Mouse (Mus musculus): ENCODE measurements around the gene Olfr555. TPM values are rescaled to one million over a fixed set of nuclear protein-coding genes. Genes with fewer than 3 reads are reported as not detected.

The Olfr555 gene
- not detected for polyA plus RNA-seq (2014; fragmentation: Illumina TruSeq; extraction: RNeasy Lipid Tissue Mini Kit (QIAGEN cat#74804); ENCODE audit: low read depth, low replicate concordance)

DNA sequence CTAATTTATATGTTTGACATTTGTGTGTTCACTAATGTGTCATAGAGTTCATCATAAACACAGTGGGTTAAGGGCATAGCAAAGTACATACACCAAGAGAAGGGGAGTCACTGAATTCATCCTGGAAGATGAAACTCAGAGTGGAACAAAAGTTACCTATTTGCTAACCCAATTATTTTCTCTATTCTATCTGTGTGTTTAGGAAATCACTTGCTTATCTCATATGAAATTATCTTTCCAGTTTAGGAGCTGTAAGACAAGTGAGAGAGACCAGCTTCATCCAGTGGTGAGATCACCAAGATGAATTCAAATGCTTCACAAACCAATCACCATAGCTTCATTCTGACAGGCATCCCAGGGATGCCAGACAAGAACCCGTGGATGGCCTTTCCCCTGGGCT, at the start of gene Olfr555:
TSS of gene Olfr555 (plus strand) at position 301 of the 400 bp plus-strand sequence.

DNA sequence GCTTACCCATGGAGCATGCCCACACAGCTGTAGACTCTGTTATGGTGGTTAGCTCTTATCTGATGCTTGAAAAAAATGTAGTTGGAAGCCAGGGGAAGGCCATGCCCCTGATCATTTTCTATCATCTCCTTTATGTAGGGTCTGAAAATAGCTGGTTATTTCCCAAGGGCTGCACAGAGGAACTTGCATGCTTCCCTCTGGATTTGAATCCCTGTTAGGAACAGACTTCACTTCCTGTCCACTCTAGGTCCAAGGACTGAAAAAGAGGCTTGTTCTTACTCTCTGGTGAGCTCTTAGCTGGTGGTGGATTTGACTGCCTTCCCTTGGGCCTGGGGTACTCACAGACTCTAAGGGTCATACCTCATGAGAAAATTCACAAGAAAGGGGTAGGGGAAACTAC, 40.5 kb upstream of the Olfr555 start, which contains the start of gene Olfr553:
TSS of gene Olfr553 (minus strand) at position 101 of the 400 bp plus-strand sequence.

DNA sequence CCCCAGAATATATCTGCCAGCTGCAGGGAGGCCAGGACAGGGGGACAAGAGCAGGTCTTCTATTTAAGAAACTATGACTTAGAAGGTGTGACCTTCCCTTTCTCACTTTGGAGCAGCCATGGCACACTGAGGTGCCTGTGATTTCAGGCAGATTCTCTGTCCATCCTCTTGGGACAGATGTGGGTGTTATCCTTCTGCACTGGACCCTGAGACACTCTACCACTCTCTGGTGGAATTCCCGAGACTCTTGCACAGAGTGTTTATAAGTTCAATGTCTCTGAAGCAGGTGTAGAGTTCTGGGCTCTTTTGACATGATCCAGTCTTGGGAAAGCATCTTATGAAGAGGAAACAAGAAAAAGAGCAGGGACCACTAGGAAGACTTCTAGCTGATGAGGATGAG, 20.5 kb upstream of the Olfr555 start, which contains the start of gene Olfr554:
TSS of gene Olfr554 (plus strand) at position 301 of the 400 bp plus-strand sequence.

DNA sequence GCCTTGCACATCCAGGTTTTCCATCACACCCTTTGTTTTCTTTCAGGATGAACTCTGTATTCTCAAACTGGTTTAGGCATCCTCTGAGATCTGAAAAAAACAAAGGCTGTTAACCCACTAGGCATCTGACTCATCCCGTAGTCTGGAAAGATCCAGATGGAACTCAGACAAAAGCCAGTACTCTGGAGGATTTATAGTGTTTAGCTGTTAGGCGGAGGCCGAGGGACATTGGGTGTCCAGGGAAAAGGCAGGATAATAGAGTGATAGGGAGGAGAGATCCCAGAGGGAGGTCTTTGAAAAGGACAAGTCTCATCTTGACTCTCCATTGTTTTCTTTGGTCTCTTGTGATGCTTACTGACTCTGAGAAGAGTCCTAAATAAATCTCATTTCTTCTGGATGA, 6.0 kb downstream of the Olfr555 start, which contains the start of gene Olfr556:
TSS of gene Olfr556 (plus strand) at position 301 of the 400 bp plus-strand sequence.

DNA sequence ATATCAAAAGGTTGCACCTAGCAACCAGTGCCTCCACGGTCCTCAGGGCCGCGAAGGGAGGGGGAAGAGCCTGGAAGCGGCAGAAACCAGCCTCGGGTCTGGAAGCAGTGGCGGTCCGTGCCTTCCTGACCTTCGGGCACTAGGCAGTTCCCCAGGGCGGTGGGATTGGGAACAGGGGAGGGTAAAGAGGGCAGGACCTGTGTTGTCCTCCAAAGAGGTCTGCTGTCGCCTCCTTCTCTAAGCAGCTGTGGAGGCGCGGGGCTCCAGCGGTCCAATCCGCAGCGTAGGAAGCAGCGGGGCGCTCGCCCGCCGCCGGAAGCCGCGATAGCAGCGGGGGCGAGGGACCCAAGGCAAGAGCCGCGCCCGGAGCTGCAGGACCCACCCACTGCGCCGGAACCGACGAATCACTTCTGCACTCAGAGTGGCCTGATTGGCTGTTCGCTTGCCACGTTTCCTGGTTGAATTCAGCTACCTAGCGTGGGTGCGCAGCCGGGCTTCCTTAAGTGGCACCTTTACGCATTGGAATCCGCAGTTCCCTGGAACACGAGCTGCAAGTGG, 28.4 kb downstream of the Olfr555 start, which contains the start of gene Trim68:
TSS of gene Trim68 (minus strand) at position 384 of the 558 bp plus-strand sequence.

DNA sequence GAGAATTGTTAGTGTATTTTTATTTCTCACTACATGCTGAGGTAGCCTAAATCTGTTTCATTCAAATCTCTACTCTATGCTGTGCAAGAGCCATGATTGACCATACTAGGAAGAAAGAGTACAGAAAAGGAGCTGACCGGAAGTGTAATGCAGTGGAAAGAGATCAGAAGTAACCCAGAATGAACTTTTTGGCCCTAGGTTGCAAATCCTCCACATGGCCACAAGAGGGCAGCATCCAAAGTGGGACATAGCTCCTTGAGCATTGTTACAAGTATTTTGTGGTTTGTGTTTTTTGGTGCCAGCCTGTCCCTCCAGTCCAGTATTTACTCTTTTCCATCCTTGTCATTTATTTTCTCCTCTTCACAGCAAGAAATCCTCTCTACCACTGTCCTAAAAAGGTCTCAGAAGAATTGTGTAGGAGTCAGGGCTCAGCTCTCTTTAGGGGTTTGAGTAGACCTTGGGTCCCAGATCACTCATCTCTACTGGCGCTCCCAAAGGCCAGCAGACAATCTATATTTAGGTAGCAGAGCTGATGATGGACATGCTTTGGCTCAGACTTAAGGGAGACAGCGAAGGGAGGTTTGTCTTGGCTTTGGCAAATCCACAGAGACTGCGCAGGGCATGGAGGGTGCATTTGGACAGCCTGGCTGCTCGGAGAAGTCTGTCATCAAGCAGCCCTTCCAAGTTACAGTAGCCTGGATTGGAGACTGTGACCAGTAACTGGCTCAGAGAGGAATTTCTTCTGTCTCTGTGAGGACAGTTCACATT, 36.9 kb downstream of the Olfr555 start, which contains the start of gene Olfr557:
TSS of gene Olfr557 (plus strand) at position 553 of the 768 bp plus-strand sequence.

DNA sequence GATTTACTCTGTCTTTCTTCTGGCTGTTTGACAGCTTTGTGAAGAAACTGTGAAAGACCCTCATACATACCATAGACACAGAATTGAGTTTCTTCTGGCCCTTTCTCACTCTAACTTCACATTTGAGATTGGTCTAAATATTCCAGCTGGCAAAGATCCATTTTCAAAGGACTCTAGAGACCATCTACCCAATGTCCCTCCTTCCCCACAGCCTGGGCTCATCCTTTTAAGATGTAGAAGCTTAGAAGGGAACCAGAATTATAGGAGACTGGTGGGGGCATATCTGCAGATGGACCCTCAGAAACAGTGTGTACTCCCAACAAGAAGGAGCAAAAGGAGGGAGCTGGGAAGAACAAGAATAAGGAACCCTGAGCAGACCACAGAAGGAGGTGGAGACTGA, 43.3 kb downstream of the Olfr555 start, which contains the start of gene Olfr558:
TSS of gene Olfr558 (plus strand) at position 301 of the 400 bp plus-strand sequence.

Other genes with a start within 250 kb of the Olfr555 start
- 20.0 TPM for gene Rrm1, start 217.1 kb upstream of the Olfr555 start, polyA plus RNA-seq (2014; fragmentation: Illumina TruSeq; extraction: RNeasy Lipid Tissue Mini Kit (QIAGEN cat#74804); ENCODE audit: low read depth, low replicate concordance)
- 0.56 TPM for gene Olfr543, start 177.1 kb upstream of the Olfr555 start, polyA plus RNA-seq (2014; fragmentation: Illumina TruSeq; extraction: RNeasy Lipid Tissue Mini Kit (QIAGEN cat#74804); ENCODE audit: low read depth, low replicate concordance)
- gene Olfr544, start 170.5 kb upstream of the Olfr555 start, polyA plus RNA-seq (2014; fragmentation: Illumina TruSeq; extraction: RNeasy Lipid Tissue Mini Kit (QIAGEN cat#74804); ENCODE audit: low read depth, low replicate concordance) = not detected
- not detected for gene Olfr545, start 159.2 kb upstream of the Olfr555 start, polyA plus RNA-seq (2014; fragmentation: Illumina TruSeq; extraction: RNeasy Lipid Tissue Mini Kit (QIAGEN cat#74804); ENCODE audit: low read depth, low replicate concordance)
- not detected for gene Olfr547, start 124.1 kb upstream of the Olfr555 start, polyA plus RNA-seq (2014; fragmentation: Illumina TruSeq; extraction: RNeasy Lipid Tissue Mini Kit (QIAGEN cat#74804); ENCODE audit: low read depth, low replicate concordance)
- not detected for gene Olfr548-ps1, start 117.9 kb upstream of the Olfr555 start, polyA plus RNA-seq (2014; fragmentation: Illumina TruSeq; extraction: RNeasy Lipid Tissue Mini Kit (QIAGEN cat#74804); ENCODE audit: low read depth, low replicate concordance)
- not detected for gene Olfr549, start 109.0 kb upstream of the Olfr555 start, polyA plus RNA-seq (2014; fragmentation: Illumina TruSeq; extraction: RNeasy Lipid Tissue Mini Kit (QIAGEN cat#74804); ENCODE audit: low read depth, low replicate concordance)
- 11.5 TPM for gene Trim21, start 93.3 kb upstream of the Olfr555 start, polyA plus RNA-seq (2014; fragmentation: Illumina TruSeq; extraction: RNeasy Lipid Tissue Mini Kit (QIAGEN cat#74804); ENCODE audit: low read depth, low replicate concordance)
- not detected for gene Olfr550, start 87.4 kb upstream of the Olfr555 start, polyA plus RNA-seq (2014; fragmentation: Illumina TruSeq; extraction: RNeasy Lipid Tissue Mini Kit (QIAGEN cat#74804); ENCODE audit: low read depth, low replicate concordance)
- gene Olfr551, start 66.9 kb upstream of the Olfr555 start, polyA plus RNA-seq (2014; fragmentation: Illumina TruSeq; extraction: RNeasy Lipid Tissue Mini Kit (QIAGEN cat#74804); ENCODE audit: low read depth, low replicate concordance) = not detected
- gene Olfr552, start 61.1 kb upstream of the Olfr555 start, polyA plus RNA-seq (2014; fragmentation: Illumina TruSeq; extraction: RNeasy Lipid Tissue Mini Kit (QIAGEN cat#74804); ENCODE audit: low read depth, low replicate concordance) = not detected
- not detected for gene Olfr553, start 40.6 kb upstream of the Olfr555 start, polyA plus RNA-seq (2014; fragmentation: Illumina TruSeq; extraction: RNeasy Lipid Tissue Mini Kit (QIAGEN cat#74804); ENCODE audit: low read depth, low replicate concordance)
- not detected for gene Olfr554, start 20.4 kb upstream of the Olfr555 start, polyA plus RNA-seq (2014; fragmentation: Illumina TruSeq; extraction: RNeasy Lipid Tissue Mini Kit (QIAGEN cat#74804); ENCODE audit: low read depth, low replicate concordance)
- gene Olfr556, start 6.1 kb downstream of the Olfr555 start, polyA plus RNA-seq (2014; fragmentation: Illumina TruSeq; extraction: RNeasy Lipid Tissue Mini Kit (QIAGEN cat#74804); ENCODE audit: low read depth, low replicate concordance) = not detected
- 32.3 TPM for gene Trim68, start 28.5 kb downstream of the Olfr555 start, polyA plus RNA-seq (2014; fragmentation: Illumina TruSeq; extraction: RNeasy Lipid Tissue Mini Kit (QIAGEN cat#74804); ENCODE audit: low read depth, low replicate concordance)
- gene Olfr557, start 37.1 kb downstream of the Olfr555 start, polyA plus RNA-seq (2014; fragmentation: Illumina TruSeq; extraction: RNeasy Lipid Tissue Mini Kit (QIAGEN cat#74804); ENCODE audit: low read depth, low replicate concordance) = not detected
- 1.8 TPM for gene Olfr558, start 43.4 kb downstream of the Olfr555 start, polyA plus RNA-seq (2014; fragmentation: Illumina TruSeq; extraction: RNeasy Lipid Tissue Mini Kit (QIAGEN cat#74804); ENCODE audit: low read depth, low replicate concordance)
- not detected for gene Olfr33, start 60.2 kb downstream of the Olfr555 start, polyA plus RNA-seq (2014; fragmentation: Illumina TruSeq; extraction: RNeasy Lipid Tissue Mini Kit (QIAGEN cat#74804); ENCODE audit: low read depth, low replicate concordance)
- not detected for gene Olfr559, start 68.7 kb downstream of the Olfr555 start, polyA plus RNA-seq (2014; fragmentation: Illumina TruSeq; extraction: RNeasy Lipid Tissue Mini Kit (QIAGEN cat#74804); ENCODE audit: low read depth, low replicate concordance)
- not detected for gene Olfr560, start 100.5 kb downstream of the Olfr555 start, polyA plus RNA-seq (2014; fragmentation: Illumina TruSeq; extraction: RNeasy Lipid Tissue Mini Kit (QIAGEN cat#74804); ENCODE audit: low read depth, low replicate concordance)
- 1.7 TPM for gene Olfr78, start 100.6 kb downstream of the Olfr555 start, polyA plus RNA-seq (2014; fragmentation: Illumina TruSeq; extraction: RNeasy Lipid Tissue Mini Kit (QIAGEN cat#74804); ENCODE audit: low read depth, low replicate concordance)
- gene Olfr561, start 112.4 kb downstream of the Olfr555 start, polyA plus RNA-seq (2014; fragmentation: Illumina TruSeq; extraction: RNeasy Lipid Tissue Mini Kit (QIAGEN cat#74804); ENCODE audit: low read depth, low replicate concordance) = not detected
- gene Olfr564, start 144.7 kb downstream of the Olfr555 start, polyA plus RNA-seq (2014; fragmentation: Illumina TruSeq; extraction: RNeasy Lipid Tissue Mini Kit (QIAGEN cat#74804); ENCODE audit: low read depth, low replicate concordance) = not detected
- gene Olfr566, start 199.9 kb downstream of the Olfr555 start, polyA plus RNA-seq (2014; fragmentation: Illumina TruSeq; extraction: RNeasy Lipid Tissue Mini Kit (QIAGEN cat#74804); ENCODE audit: low read depth, low replicate concordance) = not detected
- gene Olfr568, start 218.3 kb downstream of the Olfr555 start, polyA plus RNA-seq (2014; fragmentation: Illumina TruSeq; extraction: RNeasy Lipid Tissue Mini Kit (QIAGEN cat#74804); ENCODE audit: low read depth, low replicate concordance) = not detected
- gene Olfr569, start 232.1 kb downstream of the Olfr555 start, polyA plus RNA-seq (2014; fragmentation: Illumina TruSeq; extraction: RNeasy Lipid Tissue Mini Kit (QIAGEN cat#74804); ENCODE audit: low read depth, low replicate concordance) = not detected
- gene Olfr570, start 235.8 kb downstream of the Olfr555 start, polyA plus RNA-seq (2014; fragmentation: Illumina TruSeq; extraction: RNeasy Lipid Tissue Mini Kit (QIAGEN cat#74804); ENCODE audit: low read depth, low replicate concordance) = not detected

All from adipose tissue, adult 10 weeks (tissue).